Mouse (Mus musculus) forebrain, embryonic 13.5 days (tissue): ENCODE data around the gene Creld1. TPM values are rescaled to one million over a fixed set of nuclear protein-coding genes. Genes with fewer than 3 reads are reported as not detected.

Experiments
- ATAC-seq: fragments of 200-750 bp; cut with Nextera tagmentation; 2 replicates; pipeline ENCODE4 v1.8.0; 2017
- H3K27ac ChIP-seq: fragments of 300-500 bp; sonication (generic); 2 replicates; pipeline ENCODE4 v1.5.1; 2015; ENCODE audit warnings: inconsistent platforms, mild to moderate bottlenecking, moderate library complexity
- H3K27me3 ChIP-seq: fragments of 300-500 bp; sonication (generic); 2 replicates; pipeline ENCODE4 v1.6.1; 2015; ENCODE audit warnings: mild to moderate bottlenecking, inconsistent platforms
- H3K36me3 ChIP-seq: fragments of 300-500 bp; sonication (generic); 2 replicates; pipeline ENCODE4 v1.6.1; 2015; ENCODE audit warnings: mild to moderate bottlenecking, inconsistent platforms; ENCODE audit not compliant: poor library complexity, severe bottlenecking
- H3K4me1 ChIP-seq: fragments of 300-500 bp; sonication (generic); 2 replicates; pipeline ENCODE4 v1.6.1; 2015; ENCODE audit warnings: inconsistent platforms
- H3K4me2 ChIP-seq: fragments of 300-500 bp; sonication (generic); 2 replicates; pipeline ENCODE4 v1.6.1; 2015; ENCODE audit warnings: inconsistent platforms, mild to moderate bottlenecking, moderate library complexity
- H3K4me3 ChIP-seq: fragments of 300-500 bp; sonication (generic); 2 replicates; pipeline ENCODE4 v1.5.1; 2015; ENCODE audit warnings: mild to moderate bottlenecking, inconsistent platforms
- H3K9ac ChIP-seq: fragments of 300-500 bp; sonication (generic); 2 replicates; pipeline ENCODE4 v1.6.1; 2015; ENCODE audit warnings: mild to moderate bottlenecking, inconsistent platforms
- H3K9me3 ChIP-seq: fragments of 300-500 bp; sonication (generic); replicated peaks from 2 replicates; pipeline ENCODE4 v1.6.1; 2016; ENCODE audit warnings: inconsistent platforms
- WGBS: fragments of 180-500 bp; shearing (Covaris S2); methylation state at CpG from one replicate; pipeline ENCODE4 v1.1.7; 2015; 5-methylcytosine and 5-hydroxymethylcytosine counted together
- polyA plus RNA-seq: library from polyadenylated mRNA; unstranded; fragments of >200 nt; fragmentation: Nextera tagmentation; extraction: Ambion mirVana; gene quantifications from 2 replicates; pipeline ENCODE4 v1.2.1, GENCODE M21; 2015

Creld1 gene
- polyA plus RNA-seq, 1 experiment from 2014 or later, result 47.5 TPM

DNA sequence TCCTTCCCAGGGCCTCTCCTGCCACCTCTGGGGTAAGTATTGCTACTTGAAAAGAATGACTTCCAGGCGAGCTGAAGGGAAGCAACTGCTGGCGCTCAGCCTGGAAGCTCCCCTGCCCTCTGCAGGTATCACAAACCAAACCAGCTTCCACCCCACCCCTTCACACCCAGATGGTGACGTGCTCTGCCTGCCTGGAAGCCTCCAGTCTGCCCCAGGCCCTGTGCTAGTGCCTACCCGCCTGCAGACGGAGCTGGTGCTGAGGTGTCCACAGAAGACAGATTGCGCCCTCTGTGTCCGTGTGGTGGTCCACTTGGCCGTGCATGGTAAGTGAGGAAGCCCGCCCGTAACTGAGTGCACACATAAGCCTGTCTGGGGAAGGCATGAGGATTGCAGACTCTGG lies 11.0 kb upstream of the Creld1 start:
- ATAC-seq, result no peak
- peaks cover 48% of the 10 kb centered on the region for H3K27me3 ChIP-seq
- peaks cover 13% of the 10 kb centered on the region for H3K4me1 ChIP-seq
- H3K4me2 ChIP-seq, result no peak overlapping the region
- H3K27ac ChIP-seq, result no peak overlapping the region
- 68% methylated on average over 10 of the region's 10 CpGs for WGBS
- H3K9ac ChIP-seq, result no peak overlapping the region
- no peaks in the 10 kb centered on the region for H3K36me3 ChIP-seq
- no peaks in the 10 kb centered on the region for H3K9me3 ChIP-seq
- H3K4me3 ChIP-seq, result no peak overlapping the region

GRCm38 (mm10) chr6:113473246-113473645 lies 9.9 kb upstream of the Creld1 start:
- no peak for ATAC-seq
- H3K27me3 ChIP-seq, result peaks cover 46% of the 10 kb centered on the region
- no peaks in the 10 kb centered on the region for H3K36me3 ChIP-seq
- H3K4me1 ChIP-seq, result peaks cover 13% of the 10 kb centered on the region
- no peak overlapping the region for H3K9ac ChIP-seq
- no peaks in the 10 kb centered on the region for H3K9me3 ChIP-seq
- H3K4me2 ChIP-seq, result no peak overlapping the region
- WGBS, result 89% methylated on average over 2 of the region's 2 CpGs
- H3K4me3 ChIP-seq, result no peak overlapping the region
- no peak overlapping the region for H3K27ac ChIP-seq

DNA sequence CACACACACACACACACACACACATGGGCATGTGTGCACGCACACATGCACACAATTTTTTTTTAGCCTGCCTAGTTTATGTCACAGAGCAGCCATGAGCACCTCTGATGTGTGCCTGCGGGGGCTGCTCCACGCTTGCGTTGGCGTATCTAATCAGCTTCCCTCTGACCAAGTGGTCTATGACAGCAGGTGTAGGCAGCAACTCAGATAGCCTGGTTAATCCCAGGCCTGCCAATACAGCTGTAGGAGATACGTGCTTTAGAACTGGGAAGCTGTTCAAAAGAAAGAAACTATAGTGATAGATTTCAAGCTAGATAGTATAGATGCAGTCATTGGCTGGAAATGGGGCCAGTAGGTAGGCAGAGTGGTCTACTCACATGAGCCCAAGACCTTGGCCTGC lies 9.4 kb upstream of the Creld1 start:
- H3K27me3 ChIP-seq, result peaks cover 44% of the 10 kb centered on the region
- WGBS, result 92% methylated on average over 6 of the region's 6 CpGs
- no peaks in the 10 kb centered on the region for H3K36me3 ChIP-seq
- ATAC-seq, result no peak
- no peak overlapping the region for H3K4me2 ChIP-seq
- H3K9ac ChIP-seq, result no peak overlapping the region
- no peaks in the 10 kb centered on the region for H3K9me3 ChIP-seq
- no peak overlapping the region for H3K4me3 ChIP-seq
- H3K4me1 ChIP-seq, result peaks cover 13% of the 10 kb centered on the region
- no peak overlapping the region for H3K27ac ChIP-seq

GRCm38 (mm10) chr6:113477353-113477752 lies 5.7 kb upstream of the Creld1 start:
- Histone ChIP-seq H3K9ac (no peak overlapping the region), H3K27ac (no peak overlapping the region), H3K4me2 (no peak overlapping the region), H3K27me3 (peaks cover 22% of the 10 kb centered on the region), H3K36me3 (no peaks in the 10 kb centered on the region), H3K4me3 (no peak overlapping the region), H3K4me1 (peaks cover 7% of the 10 kb centered on the region; the same call in 1 of the 2 replicates), H3K9me3 (no peaks in the 10 kb centered on the region)
- ATAC-seq, result no peak
- WGBS, result 66% methylated on average over 7 of the region's 7 CpGs

DNA sequence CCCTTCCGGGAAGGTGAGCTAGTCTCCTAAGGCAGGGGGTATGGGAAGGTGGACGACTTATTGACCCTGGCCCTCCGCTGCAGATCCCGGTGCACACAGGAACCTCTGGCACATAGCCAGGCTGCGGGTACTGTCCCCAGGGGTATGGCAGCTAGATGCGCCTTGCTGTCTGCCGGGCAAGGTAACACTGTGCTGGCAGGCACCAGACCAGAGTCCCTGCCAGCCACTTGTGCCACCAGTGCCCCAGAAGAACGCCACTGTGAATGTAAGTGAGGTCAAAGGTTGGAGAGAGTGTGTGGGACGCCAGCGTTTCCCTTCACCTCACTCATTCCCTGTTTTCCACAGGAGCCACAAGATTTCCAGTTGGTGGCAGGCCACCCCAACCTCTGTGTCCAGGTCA lies 4.2 kb upstream of the Creld1 start:
- H3K9me3 ChIP-seq, result no peaks in the 10 kb centered on the region
- H3K27ac ChIP-seq, result no peak overlapping the region
- H3K36me3 ChIP-seq, result no peaks in the 10 kb centered on the region
- no peak overlapping the region for H3K4me2 ChIP-seq
- ATAC-seq, result no peak
- WGBS, result 92% methylated on average over 10 of the region's 10 CpGs
- H3K27me3 ChIP-seq, result peaks cover 18% of the 10 kb centered on the region
- H3K4me3 ChIP-seq, result no peak overlapping the region
- no peak overlapping the region for H3K9ac ChIP-seq
- peaks cover 13% of the 10 kb centered on the region for H3K4me1 ChIP-seq

DNA sequence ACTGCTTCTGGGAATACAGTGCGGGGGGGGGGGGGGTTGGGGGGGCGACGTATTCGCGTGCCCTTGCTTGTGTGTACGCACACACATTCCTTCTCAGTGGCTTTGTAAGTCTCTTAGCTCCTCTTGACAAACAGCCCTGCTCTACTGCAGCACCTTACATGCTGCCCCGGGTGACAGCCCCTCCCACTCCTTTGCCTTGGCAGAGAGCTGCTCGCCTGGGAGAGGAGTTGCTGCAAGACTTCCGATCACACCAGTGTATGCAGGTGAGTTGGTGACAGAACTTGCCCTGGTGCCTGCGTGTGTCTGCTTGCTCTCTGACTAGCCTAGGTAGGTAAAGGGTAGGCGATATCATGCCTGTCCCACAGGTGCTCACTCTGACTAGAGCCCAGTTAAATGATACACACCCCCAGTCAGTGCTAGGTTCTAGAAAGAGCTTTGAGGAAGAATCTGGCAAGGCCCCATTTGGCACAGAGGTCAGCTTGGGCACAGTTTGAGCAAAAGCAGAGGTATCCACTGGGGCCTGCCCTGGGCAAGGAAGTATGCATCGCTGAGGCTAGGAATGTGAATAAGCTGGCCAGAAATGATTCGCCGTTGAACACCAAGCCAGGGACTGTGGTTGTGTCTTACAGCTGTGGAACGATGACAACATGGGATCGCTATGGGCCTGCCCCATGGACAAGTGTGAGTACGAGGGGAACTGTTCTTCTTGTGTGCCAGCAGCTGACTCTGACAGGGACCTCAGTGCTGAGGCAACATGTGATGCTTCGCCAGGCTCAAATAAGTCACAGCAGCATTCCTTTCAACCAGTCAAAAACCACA lies 2.3 kb upstream of the Creld1 start:
- 70% methylated on average over 18 of the region's 18 CpGs for WGBS
- peaks cover 31% of the 10 kb centered on the region for H3K4me1 ChIP-seq
- no peak overlapping the region for H3K9ac ChIP-seq
- H3K4me3 ChIP-seq, result no peak overlapping the region
- no peaks in the 10 kb centered on the region for H3K9me3 ChIP-seq
- ATAC-seq, result no peak
- H3K27ac ChIP-seq, result no peak overlapping the region
- H3K36me3 ChIP-seq, result no peaks in the 10 kb centered on the region
- H3K4me2 ChIP-seq, result no peak overlapping the region
- H3K27me3 ChIP-seq, result peaks cover 18% of the 10 kb centered on the region

DNA sequence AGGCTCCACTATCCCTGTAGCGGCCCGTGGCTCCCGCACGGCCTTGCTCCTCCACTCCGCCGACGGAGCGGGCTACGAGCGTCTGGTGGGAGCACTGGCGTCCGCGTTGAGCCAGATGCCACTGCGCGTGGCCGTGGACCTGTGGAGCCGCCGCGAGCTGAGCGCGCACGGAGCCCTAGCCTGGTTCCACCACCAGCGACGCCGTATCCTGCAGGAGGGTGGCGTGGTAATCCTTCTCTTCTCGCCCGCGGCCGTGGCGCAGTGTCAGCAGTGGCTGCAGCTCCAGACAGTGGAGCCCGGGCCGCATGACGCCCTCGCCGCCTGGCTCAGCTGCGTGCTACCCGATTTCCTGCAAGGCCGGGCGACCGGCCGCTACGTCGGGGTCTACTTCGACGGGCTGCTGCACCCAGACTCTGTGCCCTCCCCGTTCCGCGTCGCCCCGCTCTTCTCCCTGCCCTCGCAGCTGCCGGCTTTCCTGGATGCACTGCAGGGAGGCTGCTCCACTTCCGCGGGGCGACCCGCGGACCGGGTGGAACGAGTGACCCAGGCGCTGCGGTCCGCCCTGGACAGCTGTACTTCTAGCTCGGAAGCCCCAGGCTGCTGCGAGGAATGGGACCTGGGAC lies 509 bp upstream of the Creld1 start:
- under 1% methylated on average over 65 of the region's 65 CpGs for WGBS

DNA sequence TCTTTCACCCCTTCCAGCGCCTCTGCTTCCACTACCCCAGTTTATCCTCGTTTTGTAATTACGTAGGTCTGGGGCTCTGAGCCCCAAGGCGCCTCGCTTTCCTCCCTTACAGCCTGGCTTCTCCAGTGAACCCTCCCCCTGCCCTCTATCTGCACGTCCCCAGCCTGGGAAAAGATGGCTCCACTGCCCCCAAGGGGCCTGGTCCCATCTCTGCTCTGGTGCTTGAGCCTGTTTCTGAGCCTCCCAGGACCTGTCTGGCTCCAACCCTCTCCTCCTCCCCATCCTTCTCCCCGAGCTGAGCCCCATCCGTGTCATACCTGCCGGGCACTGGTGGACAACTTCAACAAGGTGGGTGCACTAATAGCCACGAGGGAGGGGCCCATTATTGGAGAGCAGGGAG lies 632 bp downstream of the Creld1 start:
- Histone ChIP-seq H3K4me2 (peak overlapping the region; percentile 86), H3K4me3 (peak overlapping the region; percentile 68), H3K9me3 (no peaks in the 10 kb centered on the region), H3K4me1 (peaks cover 40% of the 10 kb centered on the region), H3K27me3 (peaks cover 14% of the 10 kb centered on the region), H3K9ac (peak overlapping the region; percentile 80), H3K36me3 (peaks cover 19% of the 10 kb centered on the region), H3K27ac (peak overlapping the region; percentile 84)
- peak; percentile 63 for ATAC-seq
- WGBS, result 10% methylated on average over 10 of the region's 10 CpGs

More for the DNA sequence above, 509 bp upstream of the Creld1 start:
- no peaks in the 10 kb centered on the region for H3K9me3 ChIP-seq
- H3K27ac ChIP-seq, result peak overlapping the region; percentile 74
- peaks cover 40% of the 10 kb centered on the region for H3K4me1 ChIP-seq
- H3K4me2 ChIP-seq, result peak overlapping the region; percentile 86
- peak overlapping the region; percentile 68 for H3K4me3 ChIP-seq
- peaks cover 8% of the 10 kb centered on the region for H3K36me3 ChIP-seq
- H3K9ac ChIP-seq, result peak overlapping the region; percentile 71
- ATAC-seq, result peak; percentile 65
- peaks cover 14% of the 10 kb centered on the region for H3K27me3 ChIP-seq

- Histone ChIP-seq H3K9ac (no peak overlapping the region), H3K27ac (peak overlapping the region; percentile 11; the same call in 1 of the 2 replicates), H3K4me2 (no peak overlapping the region), H3K4me3 (no peak overlapping the region), H3K4me1 (peaks cover 35% of the 10 kb centered on the region), H3K27me3 (no peaks in the 10 kb centered on the region; the same call in 1 of the 2 replicates), H3K36me3 (peaks cover 50% of the 10 kb centered on the region), H3K9me3 (no peaks in the 10 kb centered on the region)
- WGBS, result 49% methylated on average over 7 of the region's 7 CpGs
- ATAC-seq, result no peak
Measured at GRCm38 (mm10) chr6:113487125-113487576, 4.1 kb downstream of the Creld1 start.

- Histone ChIP-seq H3K4me1 (peaks cover 26% of the 10 kb centered on the region), H3K4me2 (no peak overlapping the region), H3K4me3 (no peak overlapping the region), H3K27me3 (no peaks in the 10 kb centered on the region), H3K27ac (no peak overlapping the region), H3K36me3 (peaks cover 62% of the 10 kb centered on the region), H3K9me3 (no peaks in the 10 kb centered on the region), H3K9ac (no peak overlapping the region)
- no peak for ATAC-seq
- WGBS, result 94% methylated on average over 14 of the region's 14 CpGs
Measured at GRCm38 (mm10) chr6:113489410-113489809, 6.3 kb downstream of the Creld1 start.

GRCm38 (mm10) chr6:113492101-113492864 lies 9.2 kb downstream of the Creld1 start:
- WGBS, result 83% methylated on average over 24 of the region's 24 CpGs
- Histone ChIP-seq H3K4me2 (no peak overlapping the region), H3K9me3 (no peaks in the 10 kb centered on the region), H3K36me3 (peaks cover 58% of the 10 kb centered on the region), H3K4me3 (no peak overlapping the region), H3K9ac (no peak overlapping the region), H3K4me1 (peaks cover 12% of the 10 kb centered on the region), H3K27ac (no peak overlapping the region), H3K27me3 (peaks cover 12% of the 10 kb centered on the region)
- no peak for ATAC-seq
